Mouse (Mus musculus) mesoderm, embryonic 11.5 days (tissue): ENCODE measurements around the gene Dab1.

Experiments used
- DNase-seq: peaks from one replicate; pipeline ENCODE4 v3.0.0-alpha.2; 2012; ENCODE audit warnings: low read depth, low spot score

The Dab1 gene

GRCm38 (mm10) chr4:103619321-103619945 is at the start of gene Dab1:
Gene Dab1, plus strand, starts transcription at chr4:103619359.
- peak; percentile 26 for DNase-seq

- peak; percentile 73 for DNase-seq
Observed at GRCm38 (mm10) chr4:103571721-103572352, 47.3 kb upstream of the Dab1 start.

- DNase-seq: no peak
Observed at GRCm38 (mm10) chr4:103575556-103575955, 43.6 kb upstream of the Dab1 start.

- no peak for DNase-seq
Observed at GRCm38 (mm10) chr4:103576305-103576704, 42.9 kb upstream of the Dab1 start.

GRCm38 (mm10) chr4:103577111-103577815 is 41.9 kb upstream of the Dab1 start:
- DNase-seq: no peak

GRCm38 (mm10) chr4:103577821-103578220 is 41.3 kb upstream of the Dab1 start:
- no peak for DNase-seq

- no peak for DNase-seq
Observed at GRCm38 (mm10) chr4:103580021-103580420, 39.1 kb upstream of the Dab1 start.

GRCm38 (mm10) chr4:103615011-103615410 is 4.1 kb upstream of the Dab1 start:
- DNase-seq: no peak

- DNase-seq: peak; percentile 44
Observed at GRCm38 (mm10) chr4:103619946-103620371, 800 bp downstream of the Dab1 start.

GRCm38 (mm10) chr4:103620590-103621155 is 1.5 kb downstream of the Dab1 start:
- DNase-seq: no peak

- DNase-seq: no peak
Observed at GRCm38 (mm10) chr4:103621586-103621985, 2.4 kb downstream of the Dab1 start.

- no peak for DNase-seq
Observed at GRCm38 (mm10) chr4:103630177-103630576, 11.0 kb downstream of the Dab1 start.

GRCm38 (mm10) chr4:103636168-103636776 is 17.1 kb downstream of the Dab1 start:
- DNase-seq: no peak

GRCm38 (mm10) chr4:103648209-103648896 is 29.2 kb downstream of the Dab1 start:
- DNase-seq: no peak

GRCm38 (mm10) chr4:103655740-103656139 is 36.6 kb downstream of the Dab1 start:
- no peak for DNase-seq

- no peak for DNase-seq
Observed at GRCm38 (mm10) chr4:103661386-103661785, 42.2 kb downstream of the Dab1 start.

- DNase-seq: no peak
Observed at GRCm38 (mm10) chr4:103667438-103667837, 48.3 kb downstream of the Dab1 start.

- no peak for DNase-seq
Observed at GRCm38 (mm10) chr4:103677195-103677594, 58.0 kb downstream of the Dab1 start.

- no peak for DNase-seq
Observed at GRCm38 (mm10) chr4:103678501-103678900, 59.3 kb downstream of the Dab1 start.

GRCm38 (mm10) chr4:103685136-103685535 is 66.0 kb downstream of the Dab1 start:
- DNase-seq: no peak

GRCm38 (mm10) chr4:103691717-103692116 is 72.6 kb downstream of the Dab1 start:
- no peak for DNase-seq
